ENCODE assay signal across 16 mouse cellular contexts in the genomic region with DNA sequence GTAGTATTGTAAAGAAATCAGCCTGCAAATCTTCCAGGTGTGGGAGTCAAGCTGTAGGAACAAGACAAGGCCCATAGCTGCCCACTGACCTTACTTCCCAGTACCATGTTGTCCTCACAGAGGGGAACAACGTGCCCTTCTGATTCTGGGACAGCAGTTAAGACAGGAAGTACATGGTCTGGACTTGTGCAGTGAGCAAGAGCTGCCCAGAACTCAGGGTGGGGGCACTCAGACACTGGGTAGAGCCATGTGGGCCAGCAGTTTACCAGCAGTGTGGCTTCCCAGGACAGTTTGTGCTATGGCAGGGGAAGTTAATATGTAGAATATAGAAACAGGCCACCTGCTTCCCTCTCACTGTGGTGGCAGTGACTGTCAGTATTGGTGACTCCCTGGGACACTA.
"Had no signal": no experiment of that assay in that cellular context is flagged by ENCODE, and none has a peak within 500 bp of the region (broad histone marks: within the 10 kb centered on the region; RNA-seq: fewer than 3 reads in every experiment).

No protein-coding gene starts in this region.

- H3K27ac ChIP-seq: kidney, embryonic 15.5 days; limb, embryonic 15.5 days; liver, embryonic 14.5 days; midbrain, embryonic 12.5 days; stomach, embryonic 15.5 days had no signal

- DNase-seq: kidney, adult 2 months; kidney, postnatal 14 days; layer of hippocampus, adult 9-11 months; layer of hippocampus, postnatal 36 days; lung, embryonic 14.5 days; lung, postnatal 14 days; thymus, adult 2 months; thymus, postnatal 25 days had no signal

- H3K27me3 ChIP-seq: kidney, embryonic 15.5 days; limb, embryonic 15.5 days; megakaryocyte, embryonic 14.5 days; midbrain, embryonic 12.5 days; stomach, embryonic 15.5 days had no signal

- H3K9me3 ChIP-seq: kidney, embryonic 15.5 days; limb, embryonic 15.5 days; megakaryocyte, embryonic 14.5 days; midbrain, embryonic 12.5 days; stomach, embryonic 15.5 days had no signal

- H3K4me2 ChIP-seq: kidney, embryonic 15.5 days; limb, embryonic 15.5 days; lung, embryonic 14.5 days; midbrain, embryonic 12.5 days; stomach, embryonic 15.5 days had no signal

- H3K4me1 ChIP-seq: kidney, embryonic 15.5 days; limb, embryonic 15.5 days; midbrain, embryonic 12.5 days; stomach, embryonic 15.5 days had no signal

- ATAC-seq: intestine, embryonic 16.5 days had no signal

- H3K9ac ChIP-seq: kidney, embryonic 15.5 days; limb, embryonic 15.5 days; liver, embryonic 14.5 days; lung, embryonic 14.5 days; midbrain, embryonic 12.5 days; stomach, embryonic 15.5 days had no signal

- H3K4me3 ChIP-seq: kidney, embryonic 15.5 days; limb, embryonic 15.5 days; megakaryocyte, embryonic 14.5 days; midbrain, embryonic 12.5 days; myocyte; stomach, embryonic 15.5 days had no signal
